Mouse (Mus musculus) lung, embryonic 14.5 days (tissue): ENCODE results near the gene Robo3. TPM values are rescaled to one million over a fixed set of nuclear protein-coding genes. Genes with fewer than 3 reads are reported as not detected.

ENCODE experiments used
- ATAC-seq: fragments of 200-750 bp; cut with Nextera tagmentation; 2 replicates; pipeline ENCODE4 v1.8.0; 2017; ENCODE audit warnings: mild to moderate bottlenecking, moderate TSS enrichment, moderate library complexity; ENCODE audit not compliant: insufficient read depth
- DNase-seq: peaks from one replicate; pipeline ENCODE4 v3.0.0-alpha.2; 2015
- H3K27ac ChIP-seq: fragments of 300-500 bp; sonication (generic); 2 replicates; pipeline ENCODE4 v1.5.1; 2014; ENCODE audit warnings: low read depth, mild to moderate bottlenecking, moderate library complexity
- H3K27me3 ChIP-seq: fragments of 300-500 bp; sonication (generic); 2 replicates; pipeline ENCODE4 v1.6.1; 2014; ENCODE audit warnings: low read length, control low read depth; ENCODE audit not compliant: insufficient read depth
- H3K36me3 ChIP-seq: fragments of 300-500 bp; sonication (generic); 2 replicates; pipeline ENCODE4 v1.6.1; 2014; ENCODE audit warnings: control low read depth; ENCODE audit not compliant: insufficient read depth
- H3K4me1 ChIP-seq: fragments of 300-500 bp; sonication (generic); 2 replicates; pipeline ENCODE4 v1.6.1; 2014; ENCODE audit warnings: antibody characterized with exemption, control low read depth; ENCODE audit not compliant: insufficient read depth
- H3K4me2 ChIP-seq: fragments of 300-500 bp; sonication (generic); 2 replicates; pipeline ENCODE4 v1.6.1; 2014; ENCODE audit warnings: mild to moderate bottlenecking
- H3K4me3 ChIP-seq: fragments of 300-500 bp; sonication (generic); 2 replicates; pipeline ENCODE4 v1.5.1; 2014; ENCODE audit warnings: low read depth, low read length
- H3K9ac ChIP-seq: fragments of 300-500 bp; sonication (generic); 2 replicates; pipeline ENCODE4 v1.6.1; 2014
- H3K9me3 ChIP-seq: fragments of 300-500 bp; sonication (generic); 2 replicates; pipeline ENCODE4 v1.6.1; 2016; ENCODE audit warnings: low read depth, low read length, control low read depth
- CTCF ChIP-seq: IDR thresholded peaks from 2 replicates; pipeline ENCODE4 v1.5.1; 2016; ENCODE audit warnings: antibody characterized with exemption, low read depth
- WGBS: fragments of 180-500 bp; shearing (Covaris S2); extraction: QIAGEN DNeasy Blood & Tissue Kit; methylation state at CpG from one replicate; pipeline ENCODE4 v1.1.7; 2014; 5-methylcytosine and 5-hydroxymethylcytosine counted together
- polyA plus RNA-seq: library from polyadenylated mRNA; unstranded; fragments of >200 nt; fragmentation: Nextera tagmentation; extraction: Ambion mirVana; gene quantifications from 2 replicates; pipeline ENCODE4 v1.2.1, GENCODE M21; 2014

Gene Robo3
- 0.24 and 0.41 TPM in 2 replicates for polyA plus RNA-seq

- Histone ChIP-seq H3K4me3 (peak within 1 kb of the TSS; percentile 33), H3K9ac (no peak within 1 kb of the TSS; the same call in 1 of the 2 replicates), H3K9me3 (no peaks in the 10 kb centered on the region), H3K4me1 (0 out of 2 replicates have a peak, but pooled peaks cover 3% of the 10 kb centered on the region), H3K36me3 (no peaks in the 10 kb centered on the region), H3K27ac (no peak within 1 kb of the TSS), H3K27me3 (peaks cover 72% of the 10 kb centered on the region), H3K4me2 (peak within 1 kb of the TSS; percentile 65)
- peak; percentile 19; the same call in 1 of the 2 replicates for ATAC-seq
- no peak for TF ChIP-seq CTCF
- DNase-seq = peak; percentile 22
- under 1% methylated on average over 40 of the region's 40 CpGs for WGBS
Measured at GRCm38 (mm10) chr9:37432720-37433421, at the start of gene Robo3. TSS of gene Robo3 (minus strand) at chr9:37433246.

GRCm38 (mm10) chr9:37474923-37475322, 41.9 kb upstream of the Robo3 start:
- Histone ChIP-seq H3K27ac (no peak overlapping the region), H3K4me2 (no peak overlapping the region), H3K4me3 (no peak overlapping the region), H3K27me3 (no peaks in the 10 kb centered on the region), H3K9me3 (no peaks in the 10 kb centered on the region), H3K4me1 (no peaks in the 10 kb centered on the region), H3K9ac (no peak overlapping the region), H3K36me3 (no peaks in the 10 kb centered on the region)
- TF ChIP-seq CTCF = no peak
- 77% methylated on average over 7 of the region's 7 CpGs for WGBS
- ATAC-seq (no peak), DNase-seq (no peak)

GRCm38 (mm10) chr9:37473611-37474125, 40.6 kb upstream of the Robo3 start:
- WGBS = 65% methylated on average over 3 of the region's 3 CpGs
- TF ChIP-seq CTCF = no peak
- no peak for ATAC-seq

GRCm38 (mm10) chr9:37462764-37463163, 29.7 kb upstream of the Robo3 start:
- TF ChIP-seq CTCF = peak; percentile 73
- Histone ChIP-seq H3K36me3 (no peaks in the 10 kb centered on the region), H3K27me3 (peaks cover 53% of the 10 kb centered on the region), H3K4me1 (no peaks in the 10 kb centered on the region), H3K27ac (no peak overlapping the region), H3K4me2 (no peak overlapping the region), H3K9me3 (no peaks in the 10 kb centered on the region), H3K9ac (no peak overlapping the region), H3K4me3 (no peak overlapping the region)
- WGBS = 16% methylated on average over 7 of the region's 7 CpGs
- ATAC-seq = peak; percentile 55; the same call in 1 of the 2 replicates
- DNase-seq = peak; percentile 89

More at GRCm38 (mm10) chr9:37473611-37474125, 40.6 kb upstream of the Robo3 start:
- no peak overlapping the region for H3K9ac ChIP-seq
- no peak overlapping the region for H3K4me2 ChIP-seq
- H3K27ac ChIP-seq = no peak overlapping the region
- H3K4me3 ChIP-seq = no peak overlapping the region
- DNase-seq = no peak
- no peaks in the 10 kb centered on the region for H3K36me3 ChIP-seq
- H3K27me3 ChIP-seq = no peaks in the 10 kb centered on the region
- no peaks in the 10 kb centered on the region for H3K4me1 ChIP-seq
- no peaks in the 10 kb centered on the region for H3K9me3 ChIP-seq

GRCm38 (mm10) chr9:37461571-37461970, 28.5 kb upstream of the Robo3 start:
- WGBS = 14% methylated on average over 3 of the region's 3 CpGs
- H3K27me3 ChIP-seq = peaks cover 65% of the 10 kb centered on the region
- no peaks in the 10 kb centered on the region for H3K36me3 ChIP-seq
- DNase-seq (no peak), ATAC-seq (no peak)
- H3K4me3 ChIP-seq = no peak overlapping the region
- no peaks in the 10 kb centered on the region for H3K4me1 ChIP-seq
- H3K9me3 ChIP-seq = no peaks in the 10 kb centered on the region
- H3K27ac ChIP-seq = no peak overlapping the region
- H3K9ac ChIP-seq = no peak overlapping the region
- H3K4me2 ChIP-seq = no peak overlapping the region
- no peak for TF ChIP-seq CTCF

GRCm38 (mm10) chr9:37460961-37461340, 27.9 kb upstream of the Robo3 start:
- H3K9ac ChIP-seq = 0 out of 2 replicates have a peak overlapping the region, but pooled peaks have one; percentile 27

More at GRCm38 (mm10) chr9:37460961-37461340, 27.9 kb upstream of the Robo3 start:
- Histone ChIP-seq H3K4me1 (no peaks in the 10 kb centered on the region; the same call in 1 of the 2 replicates), H3K9me3 (no peaks in the 10 kb centered on the region), H3K4me3 (peak overlapping the region; percentile 48), H3K27ac (no peak overlapping the region), H3K4me2 (peak overlapping the region; percentile 92), H3K27me3 (peaks cover 71% of the 10 kb centered on the region), H3K36me3 (no peaks in the 10 kb centered on the region)
- DNase-seq = no peak
- ATAC-seq = no peak
- no peak for TF ChIP-seq CTCF
- 5% methylated on average over 5 of the region's 5 CpGs for WGBS
